Mouse (Mus musculus) gastrocnemius, adult 2 months (tissue): ENCODE measurements around the gene Psmb7. TPM values are rescaled to one million over a fixed set of nuclear protein-coding genes. Genes with fewer than 3 reads are reported as not detected.

Source experiments
- DNase-seq: peaks from one replicate; pipeline ENCODE4 v3.0.0; 2022
- H3K27ac ChIP-seq: fragments of 200-600 bp; 2 replicates; pipeline ENCODE4 v1.8.1; 2022; ENCODE audit warnings: mild to moderate bottlenecking
- H3K4me3 ChIP-seq: fragments of 200-600 bp; 2 replicates; pipeline ENCODE4 v1.8.1; 2022; ENCODE audit warnings: mild to moderate bottlenecking, moderate library complexity
- CTCF ChIP-seq: fragments of 200-600 bp; IDR thresholded peaks from 2 replicates; pipeline ENCODE4 v1.8.1; 2022; ENCODE audit warnings: antibody characterized with exemption, mild to moderate bottlenecking, moderate library complexity
- intact Hi-C: fragments of 180-260 bp; cut with DNase I; formaldehyde crosslinking; loops from one replicate; pipeline ENCODE4 v1.15.1; 2025
- total RNA-seq, 2 experiments: library from RNA; stranded (reverse); gene quantifications; 2 replicates each; pipeline ENCODE4 v1.2.3; 2021

Psmb7 gene
- total RNA-seq, 2 experiments from 2014 or later = 295 to 298 TPM

GRCm38 (mm10) chr2:38658338-38658836 is 14.5 kb upstream of the Psmb7 start:
- intact Hi-C loops = loop anchor here (1.0 to 2.0 kb wide), 2 partner anchors 80 to 228 kb away; no protein-coding TSS in a partner anchor

DNA sequence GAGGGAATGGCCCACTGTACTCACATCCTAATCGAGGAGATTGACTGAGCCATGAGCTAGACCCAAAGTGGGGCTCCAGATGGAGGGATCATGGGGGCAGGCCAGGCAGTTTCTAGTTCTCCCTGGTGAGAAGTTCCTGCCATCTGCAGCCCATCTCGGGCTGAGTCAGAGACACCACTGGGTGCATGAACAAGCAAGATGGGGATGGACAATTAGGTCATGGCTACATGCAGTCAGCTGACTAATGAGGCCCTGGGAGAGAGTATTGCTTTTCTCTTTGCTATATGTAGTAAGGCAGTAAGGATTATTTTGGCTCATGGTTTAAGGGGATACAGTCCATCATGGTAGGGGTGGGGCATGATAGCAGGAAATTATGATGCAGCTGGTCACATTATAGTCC is 9.8 kb upstream of the Psmb7 start:
- Histone ChIP-seq H3K27ac (no peak overlapping the region), H3K4me3 (no peak overlapping the region)
- no peak for TF ChIP-seq CTCF
- no peak for DNase-seq
- intact Hi-C loops = no loop called here

More at GRCm38 (mm10) chr2:38658338-38658836, 14.5 kb upstream of the Psmb7 start:
- Histone ChIP-seq H3K27ac (peak overlapping the region; percentile 68), H3K4me3 (peak overlapping the region; percentile 73)
- peak; percentile 92 for TF ChIP-seq CTCF
- peak; percentile 86 for DNase-seq

DNA sequence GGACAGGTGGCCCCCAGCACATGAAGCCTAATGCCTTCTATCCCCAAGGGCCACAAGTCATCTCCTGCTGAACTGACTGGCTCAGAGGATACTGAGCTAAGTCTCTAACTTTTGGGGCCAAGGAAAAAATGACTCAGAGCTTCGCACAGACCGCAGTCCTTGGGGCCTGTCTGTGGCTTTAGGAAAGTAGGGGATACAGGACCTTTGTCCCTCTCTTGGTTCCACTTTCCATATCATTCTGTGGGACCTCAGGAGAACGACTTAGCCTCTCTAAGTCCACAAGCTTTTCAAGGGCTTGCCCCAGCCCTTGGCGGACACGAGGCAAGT is 9.4 kb upstream of the Psmb7 start:
- Histone ChIP-seq H3K27ac (no peak overlapping the region), H3K4me3 (no peak overlapping the region)
- no peak for DNase-seq
- no peak for TF ChIP-seq CTCF
- intact Hi-C loops = no loop called here

- peak; percentile 60 for DNase-seq
- intact Hi-C loops = no loop called here
- H3K27ac ChIP-seq = no peak overlapping the region; the same call in 1 of the 2 replicates
- TF ChIP-seq CTCF = no peak
- no peak overlapping the region for H3K4me3 ChIP-seq
Observed at GRCm38 (mm10) chr2:38652565-38653292, 8.8 kb upstream of the Psmb7 start.

DNA sequence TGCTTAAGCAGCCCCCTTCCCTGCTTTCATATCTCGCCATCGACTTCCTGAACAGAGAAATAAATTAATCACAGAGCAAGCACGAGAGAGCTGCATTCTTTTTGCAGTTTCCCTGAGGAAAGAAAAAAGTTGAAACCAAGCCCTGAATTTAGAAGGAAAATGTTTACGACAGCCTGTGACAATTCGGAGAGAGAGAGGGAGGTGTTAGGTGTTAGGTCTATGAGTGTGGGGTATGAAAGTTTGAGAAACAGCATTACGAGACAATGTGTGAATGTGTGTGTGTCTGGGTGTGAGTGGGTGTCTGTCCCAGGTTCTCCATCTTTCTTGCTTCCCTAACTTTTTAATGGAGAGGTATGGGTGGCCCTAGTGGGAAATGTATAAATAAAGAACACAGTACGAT is 8.2 kb upstream of the Psmb7 start:
- TF ChIP-seq CTCF = no peak
- no peak for DNase-seq
- Histone ChIP-seq H3K27ac (no peak overlapping the region), H3K4me3 (no peak overlapping the region)
- intact Hi-C loops = no loop called here

DNA sequence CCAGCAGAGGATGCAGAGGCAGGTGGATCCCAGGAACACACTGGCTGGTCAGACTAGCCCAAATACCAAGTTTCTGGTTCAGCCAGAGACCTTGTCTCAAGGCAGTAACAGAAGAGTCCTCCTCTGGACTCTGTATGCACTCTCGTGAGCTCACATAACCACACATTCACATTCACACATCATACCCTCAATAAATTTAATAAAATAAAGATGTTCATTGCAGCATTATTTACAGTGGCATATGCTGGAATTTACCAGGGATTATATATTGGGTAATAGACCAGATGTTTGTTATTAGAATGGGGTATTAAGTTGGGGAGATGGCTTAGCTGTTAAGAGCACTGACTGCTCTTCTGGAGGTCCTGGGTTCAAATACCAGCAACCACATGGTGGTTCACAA is 6.5 kb upstream of the Psmb7 start:
- no peak for TF ChIP-seq CTCF
- DNase-seq = no peak
- intact Hi-C loops = no loop called here
- Histone ChIP-seq H3K27ac (no peak overlapping the region), H3K4me3 (no peak overlapping the region)

DNA sequence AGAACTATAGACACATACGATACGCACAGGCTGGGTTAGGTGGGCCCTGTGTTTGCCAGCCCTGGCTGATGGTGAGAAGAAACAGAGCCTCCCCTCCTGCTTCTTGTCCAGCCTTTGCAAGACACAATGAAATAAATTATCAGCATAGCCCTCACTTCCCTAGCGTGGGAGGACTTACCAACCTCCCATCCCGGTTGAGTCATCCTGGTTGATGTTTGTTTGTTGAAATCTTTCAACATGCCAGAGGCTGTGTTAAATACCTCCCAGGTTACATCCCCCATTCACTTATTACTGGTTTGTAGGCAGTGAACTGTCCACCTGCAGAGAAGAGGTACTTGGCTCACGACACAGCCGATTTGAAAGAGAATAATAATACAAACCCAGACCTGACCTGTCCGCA is 3.8 kb upstream of the Psmb7 start:
- no peak for DNase-seq
- Histone ChIP-seq H3K4me3 (no peak overlapping the region), H3K27ac (no peak overlapping the region)
- no peak for TF ChIP-seq CTCF
- intact Hi-C loops = loop anchor here (10.0 kb wide), 1 partner anchor 357 kb away; the partner anchor contains the start of genes Arpc5l and Rpl35

GRCm38 (mm10) chr2:38647201-38647606 is 3.3 kb upstream of the Psmb7 start:
- TF ChIP-seq CTCF = no peak
- DNase-seq = no peak
- Histone ChIP-seq H3K4me3 (no peak overlapping the region), H3K27ac (no peak overlapping the region)
- intact Hi-C loops = loop anchor here (10.0 kb wide), 1 partner anchor 358 kb away; the partner anchor contains the start of genes Arpc5l and Rpl35

DNA sequence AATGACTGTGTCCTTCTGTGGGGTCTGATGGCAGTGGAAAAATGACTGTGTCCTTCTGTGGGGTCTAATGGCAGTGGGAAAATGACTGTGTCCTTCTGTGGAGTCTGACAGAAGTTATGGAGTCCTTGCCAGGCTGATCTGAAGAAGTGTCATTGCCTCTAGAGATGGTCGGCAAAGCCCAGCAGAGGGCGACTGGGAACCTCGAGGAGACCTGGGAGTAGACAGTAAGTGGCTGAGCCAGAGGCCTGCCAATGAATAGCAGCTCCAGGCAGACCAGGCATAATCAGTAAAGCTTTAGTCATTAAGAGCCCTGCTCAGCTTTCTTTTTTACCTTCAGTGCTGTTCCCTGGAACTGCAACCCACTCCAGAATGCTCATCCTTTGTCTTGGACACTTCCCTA is 2.0 kb upstream of the Psmb7 start:
- peak; percentile 67 for TF ChIP-seq CTCF
- intact Hi-C loops = loop anchor here (10.0 kb wide), 1 partner anchor 359 kb away; the partner anchor contains the start of genes Arpc5l and Rpl35
- no peak overlapping the region for H3K4me3 ChIP-seq
- H3K27ac ChIP-seq = no peak overlapping the region
- peak; percentile 73 for DNase-seq

- no peak for TF ChIP-seq CTCF
- Histone ChIP-seq H3K27ac (no peak overlapping the region), H3K4me3 (no peak overlapping the region)
- intact Hi-C loops = loop anchor here (10.0 kb wide), 1 partner anchor 363 kb away; the partner anchor contains the start of genes Arpc5l and Rpl35
- DNase-seq = no peak
Observed at GRCm38 (mm10) chr2:38641761-38642160, 2.1 kb downstream of the Psmb7 start.

GRCm38 (mm10) chr2:38637716-38638267 is 6.1 kb downstream of the Psmb7 start:
- H3K27ac ChIP-seq = no peak overlapping the region
- intact Hi-C loops = no loop called here
- no peak for DNase-seq
- no peak overlapping the region for H3K4me3 ChIP-seq
- TF ChIP-seq CTCF = peak; percentile 74

GRCm38 (mm10) chr2:38630574-38630973 is 13.3 kb downstream of the Psmb7 start:
- DNase-seq = no peak
- no peak overlapping the region for H3K4me3 ChIP-seq
- no peak overlapping the region for H3K27ac ChIP-seq
- intact Hi-C loops = no loop called here
- TF ChIP-seq CTCF = no peak

DNA sequence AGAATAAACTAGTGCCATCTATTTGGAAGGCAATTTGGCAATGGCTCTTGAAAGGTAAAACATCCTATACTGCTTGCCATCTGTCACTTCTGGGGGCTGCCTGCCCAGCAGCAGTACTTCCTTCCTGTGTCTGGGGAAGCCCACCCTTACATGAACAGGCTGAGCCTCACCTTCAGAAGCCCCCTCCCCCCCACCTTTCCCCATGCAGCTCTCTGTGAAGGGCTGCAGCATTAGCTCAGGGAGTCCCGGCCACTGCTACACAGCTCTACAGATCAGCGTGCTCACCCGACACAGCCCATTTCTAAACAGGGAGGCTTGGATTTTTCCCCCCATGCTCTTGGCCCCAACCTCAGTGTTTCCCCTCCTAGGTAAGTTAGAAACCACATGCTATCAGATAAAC is 14.4 kb downstream of the Psmb7 start:
- intact Hi-C loops = no loop called here
- no peak for TF ChIP-seq CTCF
- Histone ChIP-seq H3K4me3 (no peak overlapping the region), H3K27ac (no peak overlapping the region)
- DNase-seq = no peak
